Mouse (Mus musculus) heart, adult 2 months (tissue): ENCODE results near the gene Dhh. TPM values are rescaled to one million over a fixed set of nuclear protein-coding genes. Genes with fewer than 3 reads are reported as not detected.
A peak's percentile ranks its signal among the peaks of the same experiment; 100 is the strongest.

Experiments
- DNase-seq, 2 experiments: peaks; one replicate each; pipeline ENCODE4 v3.0.0; 2021
- H3K27ac ChIP-seq: fragments of 200-600 bp; 2 replicates; pipeline ENCODE4 v1.8.1; 2022
- H3K27me3 ChIP-seq: fragments of 200-500 bp; 2 replicates; pipeline ENCODE4 v1.6.1; 2012; ENCODE audit warnings: mild to moderate bottlenecking, low read length, inconsistent platforms, mixed read lengths; ENCODE audit not compliant: control insufficient read depth, insufficient read depth
- H3K36me3 ChIP-seq: fragments of 200-500 bp; 2 replicates; pipeline ENCODE4 v1.6.1; 2012; ENCODE audit warnings: low read length, inconsistent platforms; ENCODE audit not compliant: control insufficient read depth, insufficient read depth
- H3K4me1 ChIP-seq: fragments of 200-500 bp; 2 replicates; pipeline ENCODE4 v1.6.1; 2011; ENCODE audit warnings: low read length; ENCODE audit not compliant: control insufficient read depth, insufficient read depth
- H3K4me3 ChIP-seq: fragments of 200-600 bp; 2 replicates; pipeline ENCODE4 v1.8.1; 2022
- H3K79me2 ChIP-seq: fragments of 200-500 bp; replicated peaks from 2 replicates; pipeline ENCODE4 v1.6.1; 2012; ENCODE audit warnings: mild to moderate bottlenecking, inconsistent platforms, low read length, moderate library complexity, mixed read lengths; ENCODE audit not compliant: control insufficient read depth, insufficient read depth
- H3K9ac ChIP-seq: fragments of 200-500 bp; 2 replicates; pipeline ENCODE4 v1.6.1; 2012; ENCODE audit warnings: low read depth, mild to moderate bottlenecking, control low read depth, inconsistent platforms, low read length, mixed read lengths
- CTCF ChIP-seq: fragments of 200-600 bp; IDR thresholded peaks from 2 replicates; pipeline ENCODE4 v1.8.1; 2022; ENCODE audit warnings: antibody characterized with exemption, mild to moderate bottlenecking, moderate library complexity
- EP300 ChIP-seq: fragments of 200-500 bp; IDR thresholded peaks from 2 replicates; pipeline ENCODE4 v1.6.1; 2011; ENCODE audit warnings: low read depth, low read length, control low read depth; ENCODE audit not compliant: insufficient read depth
- POLR2A ChIP-seq: fragments of 200-500 bp; IDR thresholded peaks from 2 replicates; pipeline ENCODE4 v1.6.1; 2011; ENCODE audit warnings: mild to moderate bottlenecking, low read depth, low read length, control low read depth; ENCODE audit not compliant: insufficient read depth
- WGBS: fragments of 180-500 bp; shearing (Covaris S2); methylation state at CpG from one replicate; pipeline ENCODE4 v1.1.7; 2018; 5-methylcytosine and 5-hydroxymethylcytosine counted together
- intact Hi-C: fragments of 180-260 bp; cut with DNase I; formaldehyde crosslinking; loops from one replicate; pipeline ENCODE4 v1.15.1; 2025
- polyA plus RNA-seq: library from polyadenylated mRNA; depleted of rRNA; stranded (reverse); fragments of >200 nt; gene quantifications from 2 replicates; pipeline ENCODE4 v1.2.3, GENCODE M21; 2012
- total RNA-seq, 2 experiments: library from RNA; stranded (reverse); gene quantifications; 2 replicates each; pipeline ENCODE4 v1.2.3; 2021

Gene Dhh
- total and polyA plus RNA-seq, 3 experiments = 0.73 to 1.5 (median 0.94) TPM

GRCm38 (mm10) chr15:98867321-98867720, 31.0 kb downstream of the Dhh start:
- peak overlapping the region; percentile 11; the same call in 1 of the 2 replicates for H3K4me3 ChIP-seq
- peaks cover 14% of the 10 kb centered on the region for H3K4me1 ChIP-seq
- DNase-seq = peak; percentile 47 to 76
- no peaks in the 10 kb centered on the region; the same call in 1 of the 2 replicates for H3K36me3 ChIP-seq
- H3K79me2 ChIP-seq = peaks cover 12% of the 10 kb centered on the region; the same call in 1 of the 2 replicates
- no peaks in the 10 kb centered on the region for H3K27me3 ChIP-seq
- intact Hi-C loops = no loop called here
- TF ChIP-seq EP300 (0 out of 2 replicates have a peak, but pooled peaks have one; percentile 39), POLR2A (no peak), CTCF (no peak)
- 17% methylated on average over 6 of the region's 6 CpGs for WGBS
- peak overlapping the region; percentile 42 for H3K27ac ChIP-seq
- H3K9ac ChIP-seq = no peak overlapping the region

GRCm38 (mm10) chr15:98866501-98866900, 31.8 kb downstream of the Dhh start:
- Histone ChIP-seq H3K36me3 (no peaks in the 10 kb centered on the region; the same call in 1 of the 2 replicates), H3K9ac (no peak overlapping the region), H3K79me2 (peaks cover 12% of the 10 kb centered on the region; the same call in 1 of the 2 replicates), H3K27me3 (no peaks in the 10 kb centered on the region), H3K27ac (no peak overlapping the region), H3K4me3 (no peak overlapping the region), H3K4me1 (peaks cover 14% of the 10 kb centered on the region)
- no peak for DNase-seq
- 66% methylated on average over 5 of the region's 5 CpGs for WGBS
- TF ChIP-seq POLR2A = no peak
- TF ChIP-seq CTCF = no peak
- TF ChIP-seq EP300 = no peak
- intact Hi-C loops = no loop called here

GRCm38 (mm10) chr15:98865771-98866170, 32.6 kb downstream of the Dhh start:
- H3K27me3 ChIP-seq = no peaks in the 10 kb centered on the region
- no peaks in the 10 kb centered on the region; the same call in 1 of the 2 replicates for H3K36me3 ChIP-seq
- H3K79me2 ChIP-seq = peaks cover 9% of the 10 kb centered on the region; the same call in 1 of the 2 replicates
- TF ChIP-seq CTCF (no peak), EP300 (no peak), POLR2A (no peak)
- DNase-seq = peak in 1 of 2 experiments; percentile 22
- H3K4me1 ChIP-seq = peaks cover 14% of the 10 kb centered on the region
- no peak overlapping the region for H3K9ac ChIP-seq
- no peak overlapping the region for H3K27ac ChIP-seq
- WGBS = 93% methylated on average over 8 of the region's 8 CpGs
- intact Hi-C loops = no loop called here
- no peak overlapping the region for H3K4me3 ChIP-seq

- H3K79me2 ChIP-seq = peaks cover 6% of the 10 kb centered on the region; the same call in 1 of the 2 replicates
- H3K36me3 ChIP-seq = no peaks in the 10 kb centered on the region; the same call in 1 of the 2 replicates
- no peak overlapping the region for H3K4me3 ChIP-seq
- DNase-seq = no peak
- H3K9ac ChIP-seq = no peak overlapping the region
- 96% methylated on average over 6 of the region's 6 CpGs for WGBS
- no peaks in the 10 kb centered on the region for H3K27me3 ChIP-seq
- peaks cover 14% of the 10 kb centered on the region for H3K4me1 ChIP-seq
- no peak overlapping the region for H3K27ac ChIP-seq
- intact Hi-C loops = no loop called here
- TF ChIP-seq EP300 (no peak), CTCF (no peak), POLR2A (no peak)
Measured at GRCm38 (mm10) chr15:98864951-98865350, 33.4 kb downstream of the Dhh start.

- peaks cover 4% of the 10 kb centered on the region; the same call in 1 of the 2 replicates for H3K79me2 ChIP-seq
- no peak overlapping the region for H3K4me3 ChIP-seq
- no peaks in the 10 kb centered on the region for H3K27me3 ChIP-seq
- 88% methylated on average over 12 of the region's 12 CpGs for WGBS
- intact Hi-C loops = no loop called here
- no peak overlapping the region for H3K27ac ChIP-seq
- DNase-seq = peak in 1 of 2 experiments; percentile 16
- no peak overlapping the region for H3K9ac ChIP-seq
- no peak for TF ChIP-seq POLR2A
- no peak for TF ChIP-seq CTCF
- TF ChIP-seq EP300 = no peak
- no peaks in the 10 kb centered on the region; the same call in 1 of the 2 replicates for H3K36me3 ChIP-seq
- peaks cover 7% of the 10 kb centered on the region for H3K4me1 ChIP-seq
Measured at GRCm38 (mm10) chr15:98863451-98863958, 34.8 kb downstream of the Dhh start.

GRCm38 (mm10) chr15:98861701-98862410, 36.5 kb downstream of the Dhh start:
- Histone ChIP-seq H3K36me3 (no peaks in the 10 kb centered on the region), H3K4me3 (no peak overlapping the region), H3K27me3 (no peaks in the 10 kb centered on the region), H3K4me1 (no peaks in the 10 kb centered on the region), H3K9ac (no peak overlapping the region), H3K27ac (no peak overlapping the region), H3K79me2 (peaks cover 4% of the 10 kb centered on the region; the same call in 1 of the 2 replicates)
- intact Hi-C loops = no loop called here
- 86% methylated on average over 21 of the region's 21 CpGs for WGBS
- no peak for TF ChIP-seq POLR2A
- TF ChIP-seq EP300 = no peak
- no peak for TF ChIP-seq CTCF
- no peak for DNase-seq
